Mouse (Mus musculus) liver, embryonic 16.5 days (tissue): ENCODE measurements around the gene Zc3hav1. TPM values are rescaled to one million over a fixed set of nuclear protein-coding genes. Genes with fewer than 3 reads are reported as not detected.

Source experiments
- ATAC-seq: fragments of 200-750 bp; cut with Nextera tagmentation; 2 replicates; pipeline ENCODE4 v1.8.0; 2017; ENCODE audit warnings: low read depth, mild to moderate bottlenecking, moderate number of reproducible peaks, moderate library complexity
- H3K27ac ChIP-seq: fragments of 300-500 bp; sonication (generic); 2 replicates; pipeline ENCODE4 v1.5.1; 2014; ENCODE audit warnings: mild to moderate bottlenecking, low read length
- H3K27me3 ChIP-seq: fragments of 300-500 bp; sonication (generic); 2 replicates; pipeline ENCODE4 v1.6.1; 2014; ENCODE audit warnings: low read depth, low read length, mixed read lengths; ENCODE audit not compliant: control insufficient read depth, insufficient read depth
- H3K36me3 ChIP-seq: fragments of 300-500 bp; sonication (generic); 2 replicates; pipeline ENCODE4 v1.6.1; 2014; ENCODE audit warnings: mild to moderate bottlenecking; ENCODE audit not compliant: control insufficient read depth, insufficient read depth
- H3K4me1 ChIP-seq: fragments of 300-500 bp; sonication (generic); 2 replicates; pipeline ENCODE4 v1.6.1; 2014; ENCODE audit warnings: low read depth, low read length, mixed read lengths; ENCODE audit not compliant: control insufficient read depth
- H3K4me2 ChIP-seq: fragments of 300-500 bp; sonication (generic); 2 replicates; pipeline ENCODE4 v1.6.1; 2014; ENCODE audit warnings: low read depth, low read length, mixed read lengths
- H3K4me3 ChIP-seq: fragments of 300-500 bp; sonication (generic); 2 replicates; pipeline ENCODE4 v1.5.1; 2014; ENCODE audit warnings: low read depth, mild to moderate bottlenecking, low read length
- H3K9ac ChIP-seq: fragments of 300-500 bp; sonication (generic); 2 replicates; pipeline ENCODE4 v1.6.1; 2014; ENCODE audit warnings: low read depth, low read length
- H3K9me3 ChIP-seq: fragments of 300-500 bp; sonication (generic); replicated peaks from 2 replicates; pipeline ENCODE4 v1.6.1; 2016; ENCODE audit warnings: low read length; ENCODE audit not compliant: control insufficient read depth
- WGBS: fragments of 180-500 bp; shearing (Covaris S2); extraction: QIAGEN DNeasy Blood & Tissue Kit; methylation state at CpG from one replicate; pipeline ENCODE4 v1.1.7; 2014; ENCODE audit not compliant: insufficient replicate concordance; 5-methylcytosine and 5-hydroxymethylcytosine counted together
- polyA plus RNA-seq: library from polyadenylated mRNA; unstranded; fragments of >200 nt; fragmentation: Nextera tagmentation; extraction: Ambion mirVana; gene quantifications from 2 replicates; pipeline ENCODE4 v1.2.1, GENCODE M21; 2015

The Zc3hav1 gene
- polyA plus RNA-seq, 1 experiment from 2014 or later = 22.3 TPM

DNA sequence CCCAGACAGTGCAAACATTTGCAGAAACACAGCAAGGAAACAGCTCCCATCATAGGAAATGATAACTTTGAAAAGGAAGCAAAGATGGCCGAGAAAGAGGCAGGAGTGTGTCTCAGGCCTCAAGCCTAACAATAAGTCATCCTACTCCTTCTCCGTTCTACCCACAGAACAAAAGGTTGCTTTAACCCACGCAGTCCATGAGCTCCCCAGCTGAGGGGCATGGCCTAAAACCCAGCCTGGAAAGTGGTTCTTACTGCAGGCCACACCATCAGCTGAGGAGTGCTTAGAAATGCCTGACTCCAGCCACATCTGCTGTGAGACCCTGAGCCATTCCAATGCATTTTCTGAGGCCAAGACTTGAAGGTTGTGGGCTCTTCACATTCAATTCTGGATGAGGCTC is 10.8 kb downstream of the Zc3hav1 start:
- Histone ChIP-seq H3K4me2 (peak overlapping the region; percentile 72), H3K36me3 (peaks cover 17% of the 10 kb centered on the region), H3K27ac (peak overlapping the region; percentile 98), H3K4me3 (peak overlapping the region; percentile 59), H3K9ac (peak overlapping the region; percentile 67), H3K9me3 (no peaks in the 10 kb centered on the region), H3K4me1 (peaks cover 79% of the 10 kb centered on the region), H3K27me3 (no peaks in the 10 kb centered on the region)
- ATAC-seq = no peak
- WGBS = 16% methylated on average over 3 of the region's 3 CpGs

DNA sequence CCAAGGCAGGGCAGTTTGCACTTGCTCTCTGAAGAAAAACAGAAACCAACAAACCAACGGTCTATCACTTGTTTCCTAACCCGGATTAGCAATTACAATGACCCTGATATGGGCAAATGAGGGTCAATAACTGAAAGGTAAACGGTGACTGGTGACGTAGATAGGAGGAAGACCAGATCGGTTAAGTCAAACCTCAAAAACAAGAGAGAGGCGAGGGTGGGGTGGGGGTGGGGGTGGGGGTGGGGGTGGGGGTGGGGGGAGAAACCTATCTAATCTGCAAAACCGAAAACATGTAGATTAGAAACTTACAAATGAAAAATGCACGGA is 11.8 kb downstream of the Zc3hav1 start:
- Histone ChIP-seq H3K4me3 (peak overlapping the region; percentile 59), H3K9me3 (no peaks in the 10 kb centered on the region), H3K27me3 (no peaks in the 10 kb centered on the region), H3K4me2 (peak overlapping the region; percentile 72), H3K9ac (peak overlapping the region; percentile 67), H3K4me1 (peaks cover 76% of the 10 kb centered on the region), H3K36me3 (peaks cover 23% of the 10 kb centered on the region), H3K27ac (peak overlapping the region; percentile 98)
- WGBS = 8% methylated on average over 8 of the region's 8 CpGs
- no peak for ATAC-seq

DNA sequence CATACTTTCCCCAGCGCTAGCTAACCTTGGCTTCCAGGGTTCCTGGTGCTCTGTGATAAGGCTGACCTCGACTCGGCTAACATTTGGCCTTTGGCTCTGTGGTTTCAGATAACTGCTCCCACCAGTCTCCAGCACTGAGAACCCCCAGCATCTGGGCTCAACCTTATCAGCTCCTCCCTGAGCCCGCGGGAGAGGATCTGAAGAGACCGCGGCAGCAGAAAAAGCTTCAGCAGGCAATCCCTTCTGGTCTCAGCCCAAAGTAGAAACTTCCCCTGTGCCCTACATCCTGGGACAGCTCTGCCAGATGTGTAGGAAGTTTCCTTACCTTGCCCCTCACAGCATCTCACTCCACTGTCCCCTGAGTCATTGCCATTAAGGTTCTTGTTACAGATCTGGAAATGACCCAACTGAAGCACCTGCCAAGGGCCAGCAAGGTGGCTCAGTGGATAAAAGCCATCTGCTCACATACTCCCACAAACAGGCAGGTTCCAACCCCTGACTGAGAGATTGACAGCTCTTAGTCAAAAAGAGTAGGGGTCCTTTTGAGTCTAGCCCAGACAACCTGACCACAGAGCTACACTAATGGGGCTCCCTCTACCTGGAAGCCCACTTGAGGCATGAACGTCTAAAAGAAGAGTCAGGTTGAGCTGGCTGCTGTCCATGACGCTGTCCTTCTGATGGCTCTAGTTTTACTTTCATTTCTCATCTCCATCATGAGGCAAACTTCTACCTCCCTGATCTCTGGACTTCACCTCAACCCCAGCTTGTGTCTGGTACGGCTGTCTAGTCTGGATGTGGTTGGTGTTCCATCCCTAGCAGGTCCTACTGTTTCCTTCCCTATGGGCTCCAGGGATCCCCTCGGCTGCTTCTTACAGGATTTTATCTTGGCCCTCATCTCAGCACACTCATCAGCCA is 12.4 kb downstream of the Zc3hav1 start:
- 4% methylated on average over 11 of the region's 11 CpGs for WGBS
- peak; percentile 91 for ATAC-seq
- H3K9ac ChIP-seq = peak overlapping the region; percentile 63
- peak overlapping the region; percentile 59 for H3K4me3 ChIP-seq
- H3K27ac ChIP-seq = peak overlapping the region; percentile 98
- no peaks in the 10 kb centered on the region for H3K27me3 ChIP-seq
- H3K36me3 ChIP-seq = peaks cover 27% of the 10 kb centered on the region
- H3K4me1 ChIP-seq = peaks cover 72% of the 10 kb centered on the region
- peak overlapping the region; percentile 72 for H3K4me2 ChIP-seq
- H3K9me3 ChIP-seq = no peaks in the 10 kb centered on the region

DNA sequence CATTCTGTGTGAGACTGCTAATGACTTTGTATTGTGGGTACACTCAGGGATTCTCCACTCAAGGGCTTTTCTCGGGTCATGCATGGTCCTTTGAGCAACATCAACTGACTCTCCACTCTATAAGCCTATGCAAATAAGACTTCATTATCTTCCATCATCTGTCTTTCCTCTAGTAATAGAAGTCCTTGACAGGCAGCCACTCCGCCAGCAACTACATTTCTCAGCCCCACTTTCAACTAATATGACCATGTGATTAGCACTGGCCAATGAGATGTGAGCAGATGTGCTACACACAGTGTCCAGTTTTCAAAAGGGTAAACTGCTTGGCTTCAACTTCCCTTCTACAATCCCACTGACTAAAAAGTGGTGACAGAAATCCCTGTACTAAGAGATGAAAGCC is 15.3 kb downstream of the Zc3hav1 start:
- H3K4me3 ChIP-seq = no peak overlapping the region
- peak overlapping the region; percentile 50 for H3K27ac ChIP-seq
- H3K9ac ChIP-seq = no peak overlapping the region
- H3K4me1 ChIP-seq = peaks cover 49% of the 10 kb centered on the region
- no peaks in the 10 kb centered on the region for H3K9me3 ChIP-seq
- no peak overlapping the region for H3K4me2 ChIP-seq
- WGBS = 62% methylated on average over 2 of the region's 2 CpGs
- H3K36me3 ChIP-seq = peaks cover 57% of the 10 kb centered on the region
- no peak for ATAC-seq
- H3K27me3 ChIP-seq = no peaks in the 10 kb centered on the region

DNA sequence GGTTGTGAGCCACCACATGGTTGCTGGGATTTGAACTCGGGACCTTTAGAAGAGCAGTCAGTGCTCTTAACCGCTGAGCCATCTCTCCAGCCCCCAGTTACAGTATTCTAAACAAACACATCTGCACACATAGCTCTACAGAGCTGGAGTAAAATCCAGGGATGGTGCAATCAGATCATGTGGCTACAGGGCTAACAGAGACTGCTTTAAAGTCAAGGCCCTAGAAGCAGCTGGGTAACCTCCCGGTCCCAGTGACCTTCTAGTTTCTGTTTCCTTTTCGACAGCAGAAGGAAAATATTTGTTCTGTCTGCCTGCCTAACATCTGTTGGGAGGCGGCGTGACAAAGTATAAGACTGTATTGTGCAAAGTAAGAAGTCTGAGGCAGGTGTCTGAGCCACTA is 16.5 kb downstream of the Zc3hav1 start:
- H3K27me3 ChIP-seq = no peaks in the 10 kb centered on the region
- no peak overlapping the region for H3K4me2 ChIP-seq
- H3K27ac ChIP-seq = peak overlapping the region; percentile 22
- H3K4me3 ChIP-seq = no peak overlapping the region
- 79% methylated on average over 6 of the region's 6 CpGs for WGBS
- no peak overlapping the region for H3K9ac ChIP-seq
- H3K36me3 ChIP-seq = peaks cover 63% of the 10 kb centered on the region
- ATAC-seq = peak; percentile 44
- peaks cover 37% of the 10 kb centered on the region for H3K4me1 ChIP-seq
- no peaks in the 10 kb centered on the region for H3K9me3 ChIP-seq

DNA sequence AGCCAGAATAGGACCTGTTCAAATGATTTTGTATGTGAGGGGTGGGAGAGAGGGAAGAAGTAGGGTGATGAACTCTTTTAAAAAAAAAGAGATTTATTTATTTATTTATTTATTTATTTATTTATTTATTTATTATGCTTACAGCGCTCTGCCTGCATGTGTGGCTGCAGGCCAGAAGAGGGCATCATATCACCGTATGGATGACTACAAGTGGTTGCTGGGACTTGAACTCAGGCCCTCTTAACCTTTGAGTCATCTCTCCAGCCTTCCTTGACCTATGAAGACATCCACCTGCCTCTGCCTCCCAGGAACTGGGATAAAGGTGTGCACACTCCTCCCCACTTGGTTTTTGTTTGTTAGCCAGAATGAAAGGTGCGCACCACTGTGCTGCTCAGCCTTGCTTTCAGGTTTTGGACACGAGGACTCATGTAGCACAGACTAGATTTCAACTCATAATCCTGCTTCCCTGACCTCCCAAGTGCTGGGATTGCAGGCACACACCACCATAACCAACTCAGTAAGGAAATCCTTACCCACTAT is 17.2 kb downstream of the Zc3hav1 start:
- H3K36me3 ChIP-seq = peaks cover 70% of the 10 kb centered on the region
- H3K4me2 ChIP-seq = no peak overlapping the region
- H3K27me3 ChIP-seq = no peaks in the 10 kb centered on the region
- no peak for ATAC-seq
- H3K27ac ChIP-seq = no peak overlapping the region
- H3K4me3 ChIP-seq = no peak overlapping the region
- H3K4me1 ChIP-seq = peaks cover 35% of the 10 kb centered on the region
- 83% methylated on average over 4 of the region's 4 CpGs for WGBS
- H3K9ac ChIP-seq = no peak overlapping the region
- H3K9me3 ChIP-seq = no peaks in the 10 kb centered on the region

DNA sequence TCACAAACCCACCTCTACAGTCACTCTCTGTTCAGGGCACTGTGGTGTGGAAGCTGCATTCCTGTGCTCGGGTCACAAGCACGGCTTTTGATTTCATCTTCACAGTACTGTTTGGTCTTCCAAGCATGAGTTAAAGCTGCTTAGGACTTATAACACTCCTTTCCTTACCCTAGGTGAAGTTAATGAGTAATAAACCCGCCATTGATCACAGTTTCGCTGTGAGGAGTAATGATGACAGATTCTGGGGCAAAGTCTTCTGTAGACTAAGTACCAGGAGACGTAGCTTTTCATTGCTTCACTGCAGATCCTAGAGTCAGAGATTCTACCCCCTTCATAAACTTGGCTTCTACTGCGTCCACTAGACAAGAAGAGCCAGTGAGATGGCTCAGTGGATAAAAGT is 19.1 kb downstream of the Zc3hav1 start:
- H3K27me3 ChIP-seq = no peaks in the 10 kb centered on the region
- H3K9ac ChIP-seq = no peak overlapping the region
- ATAC-seq = 0 out of 2 replicates have a peak, but pooled peaks have one; percentile 22
- peaks cover 22% of the 10 kb centered on the region for H3K4me1 ChIP-seq
- H3K4me3 ChIP-seq = no peak overlapping the region
- 78% methylated on average over 6 of the region's 6 CpGs for WGBS
- H3K27ac ChIP-seq = peak overlapping the region; percentile 50; the same call in 1 of the 2 replicates
- H3K9me3 ChIP-seq = no peaks in the 10 kb centered on the region
- peaks cover 86% of the 10 kb centered on the region for H3K36me3 ChIP-seq
- 0 out of 2 replicates have a peak overlapping the region, but pooled peaks have one; percentile 7 for H3K4me2 ChIP-seq

DNA sequence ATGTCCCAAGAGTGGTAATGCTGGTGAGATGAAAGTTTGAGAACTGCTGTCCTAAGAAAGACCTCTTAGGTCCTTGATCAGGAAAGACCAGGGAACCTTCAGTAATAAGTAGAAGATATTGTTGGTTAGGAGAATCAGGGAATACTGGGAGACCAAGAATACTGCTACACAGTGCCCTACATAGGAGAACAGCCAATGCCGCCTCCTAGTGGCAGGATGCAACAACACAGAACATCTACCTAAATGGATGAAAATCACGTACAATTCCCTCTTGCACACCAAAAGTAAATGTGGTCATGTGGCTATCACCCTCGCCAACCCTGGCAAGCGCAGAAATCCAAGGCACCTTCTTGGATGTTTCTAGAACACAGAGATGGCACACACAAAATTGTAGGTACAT is 27.8 kb downstream of the Zc3hav1 start:
- Histone ChIP-seq H3K4me2 (no peak overlapping the region), H3K36me3 (peaks cover 86% of the 10 kb centered on the region), H3K4me1 (no peaks in the 10 kb centered on the region), H3K27me3 (no peaks in the 10 kb centered on the region), H3K27ac (no peak overlapping the region), H3K9ac (no peak overlapping the region), H3K9me3 (no peaks in the 10 kb centered on the region), H3K4me3 (no peak overlapping the region)
- 67% methylated on average over 4 of the region's 4 CpGs for WGBS
- ATAC-seq = no peak

DNA sequence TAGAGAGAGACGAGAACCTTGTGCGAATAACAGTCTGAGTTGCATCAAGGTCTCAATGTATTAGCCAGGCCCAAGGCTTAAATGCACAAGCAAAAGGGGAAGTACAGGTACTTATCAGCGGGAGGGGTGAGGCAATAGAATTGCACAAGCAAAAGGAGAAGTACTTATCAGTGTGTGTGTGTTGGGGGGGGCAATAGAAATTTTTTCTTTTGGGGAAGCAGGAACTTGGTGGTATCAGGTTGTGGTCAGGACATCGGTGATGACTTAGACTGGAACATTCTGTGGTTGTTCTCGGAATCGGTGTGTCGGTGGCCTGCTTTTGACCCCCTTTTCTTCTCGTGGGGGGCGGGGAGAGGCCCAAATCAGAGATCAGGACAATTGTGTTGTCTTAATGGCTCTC is 33.8 kb downstream of the Zc3hav1 start:
- no peak overlapping the region for H3K9ac ChIP-seq
- no peak overlapping the region for H3K4me2 ChIP-seq
- no peak overlapping the region for H3K27ac ChIP-seq
- no peak for ATAC-seq
- H3K4me1 ChIP-seq = peaks cover 10% of the 10 kb centered on the region
- peaks cover 92% of the 10 kb centered on the region for H3K36me3 ChIP-seq
- 83% methylated on average over 9 of the region's 9 CpGs for WGBS
- H3K4me3 ChIP-seq = no peak overlapping the region
- no peaks in the 10 kb centered on the region for H3K27me3 ChIP-seq
- H3K9me3 ChIP-seq = no peaks in the 10 kb centered on the region
